Mouse (Mus musculus): Measurements from ENCODE around the gene Eef1g. TPM values are rescaled to one million over a fixed set of nuclear protein-coding genes. Genes with fewer than 3 reads are reported as not detected.

The Eef1g gene
- polyA plus RNA-seq, 1 experiment from 2014 or later, result 247 TPM

DNA sequence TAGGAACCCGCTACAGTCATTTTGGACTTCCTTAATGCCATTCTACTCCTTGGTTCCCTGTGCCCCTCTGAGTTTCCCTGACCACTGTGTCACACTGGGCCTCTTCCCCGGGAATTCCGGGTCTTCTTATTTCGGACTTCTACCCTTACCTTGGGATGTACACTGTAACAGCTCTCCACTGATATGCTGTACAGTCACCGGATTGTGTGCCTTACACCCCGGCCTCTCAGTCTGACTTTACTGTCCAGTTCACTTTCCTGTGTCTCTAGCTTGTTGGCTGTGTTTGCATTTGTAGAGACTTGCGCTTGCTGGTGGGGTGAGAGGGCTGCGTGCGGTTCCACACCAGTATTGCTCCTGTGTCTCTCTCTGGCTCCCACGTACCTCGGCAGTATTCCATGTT, 36.7 kb upstream of the Eef1g start:
- DNase-seq (ENCODE audit: low spot score), result no peak
- H3K4me3 ChIP-seq (ENCODE audit: low read depth, low read length), result peak overlapping the region; percentile 81
- no peak for ATAC-seq (ENCODE audit: low FRiP score, low TSS enrichment)
- H3K9me3 ChIP-seq (ENCODE audit: control insufficient read depth, low read length), result no peaks in the 10 kb centered on the region
- H3K4me1 ChIP-seq (replicated peaks; ENCODE audit: control insufficient read depth, insufficient read depth), result peaks cover 6% of the 10 kb centered on the region; the same call in 1 of the 2 replicates
- H3K36me3 ChIP-seq (ENCODE audit: control insufficient read depth, insufficient read depth, low read length), result peaks cover 17% of the 10 kb centered on the region; the same call in 1 of the 2 replicates
- no peaks in the 10 kb centered on the region for H3K27me3 ChIP-seq (ENCODE audit: control insufficient read depth, insufficient read depth, low read length)
- TF ChIP-seq EP300 (optimal IDR thresholded peaks at IDR 0.05) (no peak), CTCF (IDR thresholded peaks at IDR 0.05; ENCODE audit: low read depth) (no peak)
- WGBS, result 3% methylated on average over 11 of the region's 11 CpGs
- peak overlapping the region; percentile 90 for H3K4me2 ChIP-seq (replicated peaks; ENCODE audit: low read depth)
- peak overlapping the region; percentile 93 for H3K27ac ChIP-seq (replicated peaks)
- peak overlapping the region; percentile 88 for H3K9ac ChIP-seq (ENCODE audit: low read length)

DNA sequence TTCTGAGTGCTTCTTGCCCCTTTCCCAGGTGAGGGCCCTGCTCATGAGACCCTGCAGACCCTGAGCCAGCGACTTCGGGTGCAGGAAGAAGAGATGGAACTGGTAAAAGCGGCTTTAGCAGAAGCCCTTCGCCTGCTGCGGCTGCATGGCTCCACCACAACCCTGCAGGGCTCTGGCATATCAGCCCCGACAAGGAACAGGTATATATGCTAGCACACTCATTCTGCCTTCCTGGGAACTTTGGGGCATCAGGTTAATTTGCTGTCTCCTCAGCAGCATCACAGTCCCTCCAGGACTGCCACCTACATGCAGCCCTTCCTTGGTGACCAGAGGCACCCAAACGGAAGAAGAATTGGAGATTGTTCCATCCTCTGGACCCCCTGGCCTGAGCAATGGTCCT, 36.1 kb upstream of the Eef1g start:
- no peak for DNase-seq (ENCODE audit: low spot score)
- ATAC-seq (ENCODE audit: low FRiP score, low TSS enrichment), result no peak
- WGBS, result 79% methylated on average over 7 of the region's 7 CpGs
- peak overlapping the region; percentile 90 for H3K4me2 ChIP-seq (replicated peaks; ENCODE audit: low read depth)
- H3K9ac ChIP-seq (ENCODE audit: low read length), result peak overlapping the region; percentile 88
- H3K36me3 ChIP-seq (ENCODE audit: control insufficient read depth, insufficient read depth, low read length), result peaks cover 16% of the 10 kb centered on the region; the same call in 1 of the 2 replicates
- peaks cover 6% of the 10 kb centered on the region; the same call in 1 of the 2 replicates for H3K4me1 ChIP-seq (replicated peaks; ENCODE audit: control insufficient read depth, insufficient read depth)
- 0 out of 2 replicates have a peak overlapping the region, but pooled peaks have one; percentile 93 for H3K27ac ChIP-seq (replicated peaks)
- TF ChIP-seq EP300 (optimal IDR thresholded peaks at IDR 0.05) (no peak), CTCF (IDR thresholded peaks at IDR 0.05; ENCODE audit: low read depth) (no peak)
- H3K4me3 ChIP-seq (ENCODE audit: low read depth, low read length), result peak overlapping the region; percentile 81
- no peaks in the 10 kb centered on the region for H3K27me3 ChIP-seq (ENCODE audit: control insufficient read depth, insufficient read depth, low read length)
- H3K9me3 ChIP-seq (ENCODE audit: control insufficient read depth, low read length), result no peaks in the 10 kb centered on the region

DNA sequence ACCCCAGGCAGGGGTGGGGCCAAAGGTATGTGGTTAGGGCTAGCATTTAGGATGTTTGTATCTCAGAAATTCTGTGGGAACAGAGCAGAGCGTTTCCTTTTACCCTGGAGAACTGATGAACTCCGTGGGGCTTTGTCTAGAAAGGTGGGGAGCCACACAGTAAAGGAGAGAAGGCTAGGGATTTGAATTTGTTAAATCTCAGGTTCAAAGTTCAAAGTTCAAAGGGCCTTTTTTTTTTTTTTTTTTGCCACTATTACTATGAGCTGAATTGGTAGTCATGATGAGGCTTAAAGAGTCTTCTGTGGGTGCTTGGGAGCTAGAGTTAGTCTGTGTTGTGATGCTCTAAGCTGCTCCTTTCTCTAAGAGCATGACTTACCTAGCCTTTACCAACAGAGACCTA, 30.1 kb upstream of the Eef1g start:
- ATAC-seq (ENCODE audit: low FRiP score, low TSS enrichment) (no peak), DNase-seq (ENCODE audit: low spot score) (no peak)
- no peaks in the 10 kb centered on the region for H3K9me3 ChIP-seq (ENCODE audit: control insufficient read depth, low read length)
- no peaks in the 10 kb centered on the region for H3K4me1 ChIP-seq (replicated peaks; ENCODE audit: control insufficient read depth, insufficient read depth)
- H3K4me3 ChIP-seq (ENCODE audit: low read depth, low read length), result no peak overlapping the region
- peaks cover 15% of the 10 kb centered on the region for H3K36me3 ChIP-seq (ENCODE audit: control insufficient read depth, insufficient read depth, low read length)
- H3K27ac ChIP-seq (replicated peaks), result no peak overlapping the region
- 89% methylated on average over 2 of the region's 2 CpGs for WGBS
- no peak for TF ChIP-seq CTCF (IDR thresholded peaks at IDR 0.05; ENCODE audit: low read depth)
- TF ChIP-seq EP300 (optimal IDR thresholded peaks at IDR 0.05), result no peak
- H3K4me2 ChIP-seq (replicated peaks; ENCODE audit: low read depth), result no peak overlapping the region
- H3K27me3 ChIP-seq (ENCODE audit: control insufficient read depth, insufficient read depth, low read length), result no peaks in the 10 kb centered on the region
- no peak overlapping the region for H3K9ac ChIP-seq (ENCODE audit: low read length)

DNA sequence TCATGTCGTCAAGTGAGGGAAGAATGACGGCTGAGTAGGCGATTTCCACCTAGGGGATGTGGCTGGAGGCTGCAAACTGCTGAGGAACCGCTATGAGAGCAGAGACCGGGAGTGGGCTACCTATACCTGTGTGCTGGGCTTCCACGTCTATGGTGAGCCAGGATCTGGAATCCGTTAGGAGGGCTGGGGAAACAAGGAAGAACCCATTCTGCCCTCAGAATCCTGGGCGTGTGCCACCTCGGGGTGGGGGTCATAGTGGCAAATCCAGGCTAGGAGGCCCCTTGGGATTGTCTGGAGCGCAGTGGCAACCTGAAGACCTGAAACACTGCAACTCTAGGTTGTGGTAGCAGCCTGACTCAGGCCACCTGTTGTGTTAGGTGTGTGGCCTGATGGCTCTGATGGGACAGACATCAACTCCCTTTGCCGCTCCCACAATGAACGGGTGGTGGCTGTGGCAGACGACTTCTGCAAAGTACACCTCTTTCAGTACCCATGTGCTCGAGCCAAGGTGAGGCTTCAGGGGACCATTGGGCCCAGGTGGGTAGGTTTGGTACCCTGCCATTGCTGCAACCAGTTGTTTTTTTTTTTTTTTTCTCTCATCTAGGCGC, 26.2 kb upstream of the Eef1g start:
- Histone ChIP-seq H3K27ac (replicated peaks) (no peak overlapping the region), H3K4me2 (replicated peaks; ENCODE audit: low read depth) (peak overlapping the region; percentile 71), H3K4me1 (replicated peaks; ENCODE audit: control insufficient read depth, insufficient read depth) (0 out of 2 replicates have a peak, but pooled peaks cover 2% of the 10 kb centered on the region), H3K36me3 (ENCODE audit: control insufficient read depth, insufficient read depth, low read length) (peaks cover 12% of the 10 kb centered on the region), H3K9me3 (ENCODE audit: control insufficient read depth, low read length) (no peaks in the 10 kb centered on the region), H3K9ac (ENCODE audit: low read length) (no peak overlapping the region), H3K27me3 (ENCODE audit: control insufficient read depth, insufficient read depth, low read length) (no peaks in the 10 kb centered on the region), H3K4me3 (ENCODE audit: low read depth, low read length) (no peak overlapping the region)
- WGBS, result 79% methylated on average over 15 of the region's 15 CpGs
- ATAC-seq (ENCODE audit: low FRiP score, low TSS enrichment) (no peak), DNase-seq (ENCODE audit: low spot score) (no peak)
- TF ChIP-seq CTCF (IDR thresholded peaks at IDR 0.05; ENCODE audit: low read depth), result no peak
- no peak for TF ChIP-seq EP300 (optimal IDR thresholded peaks at IDR 0.05)

DNA sequence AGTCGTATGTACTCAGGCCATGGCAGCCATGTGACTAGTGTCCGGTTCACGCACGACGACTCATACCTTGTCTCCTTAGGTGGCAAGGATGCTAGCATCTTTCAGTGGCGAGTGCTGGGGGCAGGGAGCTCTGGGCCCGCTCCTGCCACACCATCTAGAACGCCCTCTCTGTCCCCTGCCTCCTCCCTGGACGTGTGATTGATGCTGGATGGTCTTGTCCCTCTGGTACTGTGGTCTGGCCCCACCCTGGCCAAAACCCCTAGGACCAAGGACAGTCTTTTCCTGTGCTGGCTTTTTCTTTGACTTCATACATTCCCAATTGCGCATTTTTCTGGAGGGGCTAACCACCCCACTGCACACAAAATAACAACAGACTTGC, 25.7 kb upstream of the Eef1g start:
- Histone ChIP-seq H3K27me3 (ENCODE audit: control insufficient read depth, insufficient read depth, low read length) (no peaks in the 10 kb centered on the region), H3K4me2 (replicated peaks; ENCODE audit: low read depth) (peak overlapping the region; percentile 71), H3K4me1 (replicated peaks; ENCODE audit: control insufficient read depth, insufficient read depth) (0 out of 2 replicates have a peak, but pooled peaks cover 2% of the 10 kb centered on the region), H3K9me3 (ENCODE audit: control insufficient read depth, low read length) (no peaks in the 10 kb centered on the region), H3K9ac (ENCODE audit: low read length) (peak overlapping the region; percentile 65), H3K27ac (replicated peaks) (peak overlapping the region; percentile 58), H3K36me3 (ENCODE audit: control insufficient read depth, insufficient read depth, low read length) (peaks cover 15% of the 10 kb centered on the region), H3K4me3 (ENCODE audit: low read depth, low read length) (peak overlapping the region; percentile 91)
- DNase-seq (ENCODE audit: low spot score) (no peak), ATAC-seq (ENCODE audit: low FRiP score, low TSS enrichment) (no peak)
- TF ChIP-seq CTCF (IDR thresholded peaks at IDR 0.05; ENCODE audit: low read depth), result no peak
- no peak for TF ChIP-seq EP300 (optimal IDR thresholded peaks at IDR 0.05)
- 43% methylated on average over 10 of the region's 10 CpGs for WGBS

DNA sequence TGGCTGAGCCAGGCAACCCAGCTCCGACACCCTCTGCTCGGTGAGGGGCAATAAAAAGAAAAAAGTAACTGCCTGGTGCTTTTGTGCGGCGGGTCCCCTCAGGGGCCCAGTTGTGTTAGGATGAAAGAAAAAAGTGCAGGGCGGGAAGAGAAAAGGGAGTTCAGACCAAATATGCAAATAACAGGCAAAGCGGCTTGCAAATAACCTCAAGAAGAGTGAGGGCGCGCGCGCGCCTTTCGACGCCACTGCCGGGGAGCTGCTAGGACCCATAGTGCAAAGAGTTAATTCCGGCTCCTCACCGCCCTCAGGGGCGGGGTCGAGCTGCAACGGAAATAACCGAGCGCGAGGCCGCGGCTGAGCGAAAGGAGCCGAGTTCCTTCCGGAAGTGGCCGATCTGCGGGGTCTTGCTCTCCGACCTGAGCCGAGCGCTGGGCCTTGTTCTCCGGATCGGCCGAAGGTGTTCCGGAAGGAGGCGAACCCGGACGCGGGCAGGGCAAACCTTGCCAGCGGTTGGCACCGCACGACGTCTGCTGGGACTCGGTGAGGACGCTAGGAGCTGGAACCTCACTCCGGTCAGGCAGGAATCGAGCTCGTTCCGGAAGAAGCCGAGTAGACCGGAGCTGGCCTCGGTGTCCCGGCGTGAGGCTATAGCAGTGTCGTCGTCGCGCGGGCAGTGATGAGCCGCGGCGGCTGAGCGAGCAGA, 25.2 kb upstream of the Eef1g start, which contains the start of gene Mta2:
Mta2 (plus strand) TSS at position 361 of the 703 bp plus-strand sequence.
- H3K27ac ChIP-seq (replicated peaks), result peak within 1 kb of the TSS; percentile 99
- TF ChIP-seq EP300 (optimal IDR thresholded peaks at IDR 0.05), result no peak
- TF ChIP-seq CTCF (IDR thresholded peaks at IDR 0.05; ENCODE audit: low read depth), result peak; percentile 53
- WGBS, result under 1% methylated on average over 64 of the region's 64 CpGs
- no peaks in the 10 kb centered on the region for H3K9me3 ChIP-seq (ENCODE audit: control insufficient read depth, low read length)
- H3K4me2 ChIP-seq (replicated peaks; ENCODE audit: low read depth), result peak within 1 kb of the TSS; percentile 71
- H3K4me1 ChIP-seq (replicated peaks; ENCODE audit: control insufficient read depth, insufficient read depth), result 0 out of 2 replicates have a peak, but pooled peaks cover 2% of the 10 kb centered on the region
- ATAC-seq (ENCODE audit: low FRiP score, low TSS enrichment) (peak; percentile 95), DNase-seq (ENCODE audit: low spot score) (peak; percentile 99)
- H3K36me3 ChIP-seq (ENCODE audit: control insufficient read depth, insufficient read depth, low read length), result peaks cover 18% of the 10 kb centered on the region
- peak within 1 kb of the TSS; percentile 98 for H3K9ac ChIP-seq (ENCODE audit: low read length)
- peak within 1 kb of the TSS; percentile 91 for H3K4me3 ChIP-seq (ENCODE audit: low read depth, low read length)
- no peaks in the 10 kb centered on the region for H3K27me3 ChIP-seq (ENCODE audit: control insufficient read depth, insufficient read depth, low read length)
